Mouse (Mus musculus): Measurements from ENCODE around the gene Sept9.

Sept9 gene

GRCm38 (mm10) chr11:117403073-117403472 lies 203.6 kb downstream of the Sept9 start:
- no peak for DNase-seq (ENCODE audit: low read depth, low spot score)

DNA sequence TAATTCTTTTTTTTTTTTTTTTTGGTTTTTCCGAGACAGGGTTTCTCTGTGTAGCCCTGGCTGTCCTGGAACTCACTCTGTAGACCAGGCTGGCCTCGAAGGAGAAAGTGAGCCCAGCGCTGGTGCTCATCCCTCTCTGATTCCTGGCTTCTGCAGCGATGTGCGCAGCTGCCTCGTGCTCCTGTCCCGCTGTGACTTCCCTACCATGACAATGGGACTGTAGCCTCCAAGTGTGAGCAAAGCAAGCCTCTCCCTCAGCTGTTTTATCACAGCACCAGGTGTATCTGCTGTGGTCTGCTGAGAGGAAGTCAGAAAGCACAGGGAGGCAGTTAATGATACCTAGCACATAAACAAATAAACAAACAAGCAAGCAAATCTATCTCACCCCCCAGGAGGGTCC lies 204.3 kb downstream of the Sept9 start:
- DNase-seq (ENCODE audit: low read depth, low spot score): no peak

DNA sequence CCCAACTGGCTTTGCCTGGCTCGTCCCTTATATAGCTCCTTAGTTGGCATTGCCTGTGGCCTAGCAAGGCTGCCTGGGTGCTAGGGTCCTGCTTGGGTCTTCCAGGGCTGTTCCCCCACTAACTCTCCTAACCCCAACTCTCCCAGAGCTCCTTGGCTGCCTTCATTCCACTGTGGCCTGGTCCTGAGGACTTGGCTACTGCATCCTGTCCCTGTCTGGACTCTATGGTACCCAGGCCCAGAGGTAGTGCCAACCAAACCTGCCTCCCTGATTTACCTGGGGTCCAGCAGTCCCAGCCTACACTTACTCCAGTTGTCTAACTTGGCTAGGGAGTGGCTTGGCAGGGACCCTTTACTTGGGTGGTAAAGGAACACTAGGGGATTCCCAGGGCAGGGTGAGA lies 207.2 kb downstream of the Sept9 start:
- no peak for DNase-seq (ENCODE audit: low read depth, low spot score)

GRCm38 (mm10) chr11:117407196-117407595 lies 207.7 kb downstream of the Sept9 start:
- DNase-seq (ENCODE audit: low read depth, low spot score): no peak

DNA sequence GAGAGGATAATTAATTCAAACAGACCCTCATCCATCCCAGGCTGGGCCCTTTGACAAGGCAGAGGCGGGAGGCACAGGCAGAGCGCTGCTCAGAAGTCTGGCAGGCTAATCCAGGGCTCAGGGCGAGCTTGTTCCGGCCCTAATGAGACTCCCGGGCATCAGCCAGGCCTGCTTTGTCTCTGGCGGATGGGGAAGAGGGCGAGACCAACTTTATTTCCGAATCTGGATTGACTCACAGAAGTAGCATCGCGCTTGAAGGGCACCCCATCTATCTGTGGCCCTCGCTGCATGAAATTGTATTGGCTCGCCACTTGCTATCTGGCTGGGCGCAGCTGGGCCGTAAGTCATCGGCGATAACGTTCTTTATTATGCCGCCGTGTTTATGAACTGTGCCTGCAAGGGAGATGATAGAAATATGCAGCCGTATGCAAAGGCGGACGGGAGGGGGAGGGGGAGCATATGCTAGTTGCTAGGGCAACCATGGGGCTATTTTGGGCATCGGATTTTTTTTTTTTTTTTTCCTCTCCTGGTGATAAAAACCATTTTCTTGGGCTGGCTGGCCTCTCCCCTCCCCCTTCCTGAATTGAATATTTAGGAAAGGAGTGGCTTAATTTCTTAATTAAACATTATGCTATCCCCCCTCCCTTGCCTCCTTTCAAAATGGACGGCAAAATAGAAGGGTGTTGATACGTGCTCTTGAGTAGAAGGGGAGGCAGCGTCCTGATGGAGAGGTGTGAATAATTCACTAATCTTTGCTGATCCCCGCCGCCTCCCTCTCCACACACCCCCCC lies 208.4 kb downstream of the Sept9 start:
- peak; percentile 32 for DNase-seq (ENCODE audit: low read depth, low spot score)

DNA sequence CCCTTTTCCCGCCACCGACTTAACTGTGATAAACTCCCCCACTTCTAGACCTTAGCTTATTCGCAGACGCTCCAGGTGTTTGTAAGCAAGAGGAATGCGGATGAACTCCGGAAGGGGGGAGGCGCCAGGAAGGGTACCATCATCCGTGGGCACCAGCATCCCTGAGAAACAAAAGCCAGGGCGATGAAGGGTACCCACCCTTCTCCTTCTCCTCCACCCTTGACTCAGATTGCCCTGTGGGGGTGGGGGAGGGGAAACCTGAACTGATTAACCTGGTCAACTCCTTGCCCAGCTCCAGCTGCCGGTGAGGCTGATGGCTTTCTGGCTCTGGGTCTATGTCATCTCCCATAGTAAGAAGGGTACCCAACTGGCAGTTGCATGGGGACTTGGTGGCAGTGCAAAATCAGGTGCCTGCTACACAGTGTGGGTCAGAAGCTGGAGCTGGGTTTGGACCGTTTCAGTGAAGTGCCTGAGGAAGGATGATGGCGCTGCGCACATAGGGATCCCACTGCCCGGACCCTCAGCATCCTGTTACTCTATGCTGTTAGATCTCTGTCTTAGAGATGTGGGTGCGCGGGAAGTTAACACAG lies 209.1 kb downstream of the Sept9 start:
- DNase-seq (ENCODE audit: low read depth, low spot score): no peak

DNA sequence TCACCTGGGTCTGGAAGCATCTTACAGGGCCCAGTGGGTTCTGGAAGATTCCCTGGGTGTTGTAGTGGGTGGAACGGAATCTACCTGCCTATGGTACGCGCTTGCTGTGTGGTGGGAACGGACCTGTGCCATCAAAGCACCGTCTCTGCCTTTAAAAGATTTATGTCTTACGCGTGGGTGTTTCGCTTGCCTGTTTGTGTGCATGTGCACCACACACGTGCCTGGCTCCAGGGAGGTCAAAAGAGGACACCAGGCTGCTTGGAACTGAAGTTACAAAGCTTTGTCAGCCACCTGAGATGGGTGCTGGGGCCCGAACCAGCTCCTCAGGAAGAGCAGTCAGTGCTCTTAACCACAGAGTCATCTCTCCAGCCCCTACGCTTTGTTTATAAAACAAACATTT lies 209.9 kb downstream of the Sept9 start:
- no peak for DNase-seq (ENCODE audit: low read depth, low spot score)

DNA sequence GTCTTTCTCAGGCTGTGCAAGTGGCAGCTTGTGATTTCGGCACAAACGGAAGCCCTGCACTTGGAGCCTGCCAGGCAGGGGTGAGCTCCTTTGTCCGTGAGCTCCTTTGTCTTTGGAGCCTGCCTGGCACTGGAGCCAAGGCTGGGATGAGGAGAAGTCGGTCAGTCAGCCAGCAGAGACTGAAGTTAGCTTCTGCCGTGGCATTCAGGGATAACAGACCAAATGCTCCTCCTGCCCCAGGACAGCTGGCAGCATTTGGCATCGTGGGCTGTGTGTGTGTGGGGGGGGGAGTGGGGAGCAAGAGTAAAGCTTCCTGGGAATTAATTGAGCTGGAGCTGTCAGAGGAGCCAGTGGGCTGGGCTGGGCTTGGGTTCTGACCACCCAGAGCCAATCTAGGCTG lies 210.6 kb downstream of the Sept9 start:
- no peak for DNase-seq (ENCODE audit: low read depth, low spot score)

GRCm38 (mm10) chr11:117411663-117412062 lies 212.2 kb downstream of the Sept9 start:
- DNase-seq (ENCODE audit: low read depth, low spot score): no peak
